Mouse (Mus musculus): Measurements from ENCODE around the gene Gm6465.
"Not testable (repeated sequence)": the region's sequence is repeated elsewhere in the genome, so short reads cannot be mapped to it uniquely, and the experiment has no call there.

DNA sequence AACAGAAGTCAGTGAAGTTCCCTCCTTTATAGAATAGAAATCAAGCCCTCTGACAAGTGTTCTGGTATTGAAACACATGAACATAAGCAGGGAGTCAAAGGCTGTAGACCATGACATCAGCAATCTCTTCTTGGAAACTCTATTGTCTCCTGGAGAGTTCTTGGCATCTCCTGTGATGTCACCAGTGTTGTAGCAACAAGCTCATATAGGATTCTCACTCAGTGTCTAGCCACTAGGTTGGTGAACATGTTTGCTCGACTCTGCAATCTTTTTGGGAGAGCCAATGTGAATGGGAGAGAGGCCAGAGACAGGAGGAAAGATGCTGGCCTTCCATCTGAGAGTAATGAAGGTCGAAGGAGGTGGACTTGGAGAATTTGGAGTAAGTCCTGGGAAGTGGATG, at the start of gene Gm6465:
- not testable (repeated sequence) for TF ChIP-seq POLR2A (IDR thresholded peaks at IDR 0.05; ENCODE audit: insufficient read depth, low read depth, low read length); CTCF (IDR thresholded peaks at IDR 0.05); EP300 (IDR thresholded peaks at IDR 0.05; ENCODE audit: insufficient read depth, low read depth, low read length)
